Mouse (Mus musculus): ENCODE measurements around the gene Ywhag.

- no peak for TF ChIP-seq CTCF (IDR thresholded peaks at IDR 0.05; ENCODE audit: low read depth, low read length)
- TF ChIP-seq POLR2A (IDR thresholded peaks at IDR 0.05; ENCODE audit: extremely low read depth, insufficient read depth, low read length), result no peak
Observed at GRCm38 (mm10) chr5:135870505-135870904, 63.9 kb downstream of the Ywhag start.

Measured in liver, adult 2 months (tissue).